Mouse (Mus musculus): ENCODE measurements around the gene Gsk3b. TPM values are rescaled to one million over a fixed set of nuclear protein-coding genes. Genes with fewer than 3 reads are reported as not detected.

The Gsk3b gene
- polyA plus RNA-seq, 1 experiment from 2014 or later = 197 TPM

GRCm38 (mm10) chr16:38080201-38080600 is 8.6 kb upstream of the Gsk3b start:
- 65% methylated on average over 1 of the region's 1 CpGs for WGBS
- ATAC-seq (ENCODE audit: low FRiP score, low TSS enrichment) = no peak

DNA sequence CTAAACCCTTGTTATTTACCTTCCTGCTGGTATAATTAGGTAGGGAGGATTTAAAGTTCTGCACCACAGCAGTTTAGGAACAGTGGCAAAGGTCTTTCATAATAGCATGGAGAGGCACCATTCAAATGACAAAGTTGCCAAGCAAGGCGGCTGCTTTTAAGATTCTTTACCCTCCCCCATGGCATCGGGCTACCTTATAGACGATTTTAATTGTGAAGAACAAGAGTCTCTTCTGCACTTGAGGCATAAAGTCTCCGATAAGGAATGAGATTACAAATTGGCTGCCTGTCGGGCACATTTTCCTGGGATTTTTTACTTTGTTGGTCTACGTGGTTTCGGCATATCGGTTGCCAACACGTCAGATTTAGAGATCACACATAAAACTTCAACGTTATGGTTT is 1.6 kb upstream of the Gsk3b start:
- Histone ChIP-seq H3K9ac (replicated peaks; ENCODE audit: low read length) (peak overlapping the region; percentile 94), H3K9me3 (ENCODE audit: control insufficient read depth, low read length) (no peaks in the 10 kb centered on the region), H3K4me3 (replicated peaks; ENCODE audit: low read depth, low read length) (peak overlapping the region; percentile 95), H3K27me3 (ENCODE audit: control insufficient read depth, insufficient read depth, low read length) (no peaks in the 10 kb centered on the region), H3K27ac (replicated peaks; ENCODE audit: low read depth, low read length) (peak overlapping the region; percentile 99), H3K36me3 (ENCODE audit: control insufficient read depth, insufficient read depth, low read length) (no peaks in the 10 kb centered on the region), H3K4me1 (ENCODE audit: control insufficient read depth, insufficient read depth, low read length) (peaks cover 5% of the 10 kb centered on the region), H3K4me2 (ENCODE audit: low read length) (peak overlapping the region; percentile 85)
- WGBS = 14% methylated on average over 10 of the region's 10 CpGs
- DNase-seq = peak; percentile 66
- ATAC-seq (ENCODE audit: low FRiP score, low TSS enrichment) = no peak

More at GRCm38 (mm10) chr16:38080201-38080600, 8.6 kb upstream of the Gsk3b start:
- H3K4me1 ChIP-seq (ENCODE audit: control insufficient read depth, insufficient read depth, low read length) = no peaks in the 10 kb centered on the region
- no peak for DNase-seq
- no peak overlapping the region for H3K27ac ChIP-seq (replicated peaks; ENCODE audit: low read depth, low read length)
- H3K9me3 ChIP-seq (ENCODE audit: control insufficient read depth, low read length) = no peaks in the 10 kb centered on the region
- no peak overlapping the region for H3K4me2 ChIP-seq (ENCODE audit: low read length)
- no peaks in the 10 kb centered on the region for H3K36me3 ChIP-seq (ENCODE audit: control insufficient read depth, insufficient read depth, low read length)
- no peaks in the 10 kb centered on the region for H3K27me3 ChIP-seq (ENCODE audit: control insufficient read depth, insufficient read depth, low read length)
- H3K4me3 ChIP-seq (replicated peaks; ENCODE audit: low read depth, low read length) = no peak overlapping the region
- H3K9ac ChIP-seq (replicated peaks; ENCODE audit: low read length) = no peak overlapping the region

DNA sequence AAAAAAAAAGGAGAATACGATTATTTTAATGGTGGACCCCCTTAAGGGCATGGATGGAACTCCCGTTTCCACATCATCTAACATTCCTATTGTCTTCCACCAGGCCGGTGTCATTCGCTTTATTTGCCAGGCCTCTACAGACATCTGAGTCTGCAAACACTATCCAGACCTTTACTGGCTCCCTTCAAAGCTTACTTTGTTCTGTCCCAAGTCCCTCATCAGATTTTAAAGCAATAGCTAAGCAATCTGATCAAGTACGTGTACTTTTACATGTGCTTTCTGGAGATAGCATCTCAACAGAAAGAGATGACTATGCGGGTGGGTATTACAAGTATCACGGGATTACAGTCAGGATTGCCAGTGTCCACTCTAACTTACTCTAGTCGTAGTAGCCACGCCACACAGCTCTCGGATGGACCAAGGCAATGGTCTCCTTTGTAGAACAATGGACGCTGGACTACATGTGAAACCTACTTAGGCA is 1.1 kb upstream of the Gsk3b start:
- peaks cover 5% of the 10 kb centered on the region for H3K4me1 ChIP-seq (ENCODE audit: control insufficient read depth, insufficient read depth, low read length)
- no peaks in the 10 kb centered on the region for H3K36me3 ChIP-seq (ENCODE audit: control insufficient read depth, insufficient read depth, low read length)
- H3K27me3 ChIP-seq (ENCODE audit: control insufficient read depth, insufficient read depth, low read length) = no peaks in the 10 kb centered on the region
- H3K4me3 ChIP-seq (replicated peaks; ENCODE audit: low read depth, low read length) = peak overlapping the region; percentile 95
- H3K27ac ChIP-seq (replicated peaks; ENCODE audit: low read depth, low read length) = peak overlapping the region; percentile 99
- under 1% methylated on average over 11 of the region's 11 CpGs for WGBS
- no peaks in the 10 kb centered on the region for H3K9me3 ChIP-seq (ENCODE audit: control insufficient read depth, low read length)
- ATAC-seq (ENCODE audit: low FRiP score, low TSS enrichment) (no peak), DNase-seq (peak; percentile 73)
- peak overlapping the region; percentile 85 for H3K4me2 ChIP-seq (ENCODE audit: low read length)
- H3K9ac ChIP-seq (replicated peaks; ENCODE audit: low read length) = peak overlapping the region; percentile 94

DNA sequence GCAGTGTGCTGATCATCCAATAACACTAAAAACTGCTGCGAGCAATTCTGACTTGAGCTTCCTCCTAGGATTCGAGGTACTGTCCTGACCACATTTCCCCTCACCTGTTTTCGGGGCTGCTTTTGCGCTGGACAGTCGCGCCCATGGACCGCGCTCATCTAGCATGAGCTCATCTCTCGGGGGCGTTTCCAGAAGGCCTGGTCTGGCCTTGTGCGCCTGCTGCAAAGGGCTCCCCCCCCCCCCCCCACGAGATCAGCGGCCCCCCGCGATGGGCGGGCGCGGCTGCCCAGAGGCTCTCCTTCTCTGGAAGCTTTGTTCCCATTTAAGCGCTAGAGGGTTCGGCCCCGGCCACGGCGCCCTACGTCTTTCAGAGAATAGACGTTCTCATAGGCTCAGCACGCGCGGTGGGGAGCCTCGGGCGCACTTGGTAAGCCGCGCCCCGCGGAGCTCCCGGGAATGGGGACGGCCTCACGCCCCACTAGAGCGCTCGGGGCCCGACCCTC is 624 bp upstream of the Gsk3b start:
- DNase-seq (no peak), ATAC-seq (ENCODE audit: low FRiP score, low TSS enrichment) (peak; percentile 22)
- under 1% methylated on average over 40 of the region's 40 CpGs for WGBS
- H3K4me1 ChIP-seq (ENCODE audit: control insufficient read depth, insufficient read depth, low read length) = peaks cover 6% of the 10 kb centered on the region
- H3K4me2 ChIP-seq (ENCODE audit: low read length) = peak overlapping the region; percentile 85
- H3K27me3 ChIP-seq (ENCODE audit: control insufficient read depth, insufficient read depth, low read length) = no peaks in the 10 kb centered on the region
- peak overlapping the region; percentile 95 for H3K4me3 ChIP-seq (replicated peaks; ENCODE audit: low read depth, low read length)
- H3K36me3 ChIP-seq (ENCODE audit: control insufficient read depth, insufficient read depth, low read length) = no peaks in the 10 kb centered on the region
- H3K9ac ChIP-seq (replicated peaks; ENCODE audit: low read length) = peak overlapping the region; percentile 94
- no peaks in the 10 kb centered on the region for H3K9me3 ChIP-seq (ENCODE audit: control insufficient read depth, low read length)
- peak overlapping the region; percentile 99 for H3K27ac ChIP-seq (replicated peaks; ENCODE audit: low read depth, low read length)

- Histone ChIP-seq H3K9me3 (ENCODE audit: control insufficient read depth, low read length) (no peaks in the 10 kb centered on the region), H3K36me3 (ENCODE audit: control insufficient read depth, insufficient read depth, low read length) (no peaks in the 10 kb centered on the region), H3K27me3 (ENCODE audit: control insufficient read depth, insufficient read depth, low read length) (no peaks in the 10 kb centered on the region), H3K27ac (replicated peaks; ENCODE audit: low read depth, low read length) (peak overlapping the region; percentile 99), H3K4me3 (replicated peaks; ENCODE audit: low read depth, low read length) (peak overlapping the region; percentile 95), H3K9ac (replicated peaks; ENCODE audit: low read length) (peak overlapping the region; percentile 99), H3K4me1 (ENCODE audit: control insufficient read depth, insufficient read depth, low read length) (peaks cover 20% of the 10 kb centered on the region), H3K4me2 (ENCODE audit: low read length) (peak overlapping the region; percentile 93)
- DNase-seq (peak; percentile 84), ATAC-seq (ENCODE audit: low FRiP score, low TSS enrichment) (peak; percentile 5)
- WGBS = under 1% methylated on average over 70 of the region's 76 CpGs
These were observed 808 bp downstream of the Gsk3b start for GRCm38 (mm10) chr16:38089447-38090170.

DNA sequence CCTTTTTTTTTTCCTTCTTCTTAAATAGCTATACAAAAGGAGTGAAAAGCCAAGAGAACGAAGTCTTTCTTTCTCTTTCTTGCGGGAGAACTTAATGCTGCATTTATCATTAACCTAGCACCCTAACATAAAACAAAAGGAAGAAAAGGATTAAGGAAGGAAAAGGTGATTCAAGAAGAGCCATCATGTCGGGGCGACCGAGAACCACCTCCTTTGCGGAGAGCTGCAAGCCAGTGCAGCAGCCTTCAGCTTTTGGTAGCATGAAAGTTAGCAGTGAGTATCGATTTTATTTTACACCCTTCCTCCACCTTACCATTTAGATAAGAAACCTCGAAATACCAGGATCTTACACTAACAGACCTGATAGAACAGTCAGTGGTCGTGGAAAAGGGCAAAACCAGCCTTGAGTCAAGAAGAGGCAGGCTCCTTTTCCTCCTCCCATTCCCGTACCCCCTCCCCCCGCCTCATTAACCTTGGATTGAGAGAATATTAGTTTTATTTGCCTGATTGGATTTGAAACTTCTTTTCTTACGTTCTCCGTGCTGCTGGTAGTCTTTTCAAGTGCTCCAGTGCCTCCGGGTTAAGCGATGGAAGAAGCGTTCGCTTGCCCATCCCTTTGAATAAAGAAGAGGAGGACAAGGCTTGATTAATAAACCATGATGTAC is 1.7 kb downstream of the Gsk3b start:
- H3K27ac ChIP-seq (replicated peaks; ENCODE audit: low read depth, low read length) = peak overlapping the region; percentile 99
- ATAC-seq (ENCODE audit: low FRiP score, low TSS enrichment) (no peak), DNase-seq (peak; percentile 50)
- under 1% methylated on average over 17 of the region's 17 CpGs for WGBS
- H3K4me1 ChIP-seq (ENCODE audit: control insufficient read depth, insufficient read depth, low read length) = peaks cover 28% of the 10 kb centered on the region
- H3K9me3 ChIP-seq (ENCODE audit: control insufficient read depth, low read length) = no peaks in the 10 kb centered on the region
- no peaks in the 10 kb centered on the region for H3K36me3 ChIP-seq (ENCODE audit: control insufficient read depth, insufficient read depth, low read length)
- peak overlapping the region; percentile 95 for H3K4me3 ChIP-seq (replicated peaks; ENCODE audit: low read depth, low read length)
- peak overlapping the region; percentile 99 for H3K9ac ChIP-seq (replicated peaks; ENCODE audit: low read length)
- H3K27me3 ChIP-seq (ENCODE audit: control insufficient read depth, insufficient read depth, low read length) = no peaks in the 10 kb centered on the region
- H3K4me2 ChIP-seq (ENCODE audit: low read length) = peak overlapping the region; percentile 93

DNA sequence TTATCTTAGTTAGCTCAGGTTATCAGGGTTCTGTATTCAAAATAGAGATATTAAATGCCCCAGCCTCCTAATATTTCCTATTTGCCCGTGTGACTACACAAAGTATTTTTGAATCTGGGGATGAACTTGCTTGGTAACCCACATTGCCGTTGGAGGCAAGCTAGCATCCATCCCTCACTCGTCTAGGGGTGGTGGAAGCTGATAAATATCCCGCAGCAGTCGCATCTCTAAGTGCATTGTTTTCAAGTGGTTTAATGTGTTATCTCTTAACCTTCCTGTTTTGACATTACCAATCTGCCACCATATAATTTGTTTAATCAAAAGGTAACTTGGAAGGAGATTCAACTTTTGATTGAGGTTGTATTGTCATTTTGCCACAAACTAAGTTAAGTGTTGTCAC is 2.2 kb downstream of the Gsk3b start:
- Histone ChIP-seq H3K27ac (replicated peaks; ENCODE audit: low read depth, low read length) (peak overlapping the region; percentile 99), H3K4me3 (replicated peaks; ENCODE audit: low read depth, low read length) (peak overlapping the region; percentile 95), H3K4me2 (ENCODE audit: low read length) (peak overlapping the region; percentile 93), H3K4me1 (ENCODE audit: control insufficient read depth, insufficient read depth, low read length) (peaks cover 34% of the 10 kb centered on the region), H3K36me3 (ENCODE audit: control insufficient read depth, insufficient read depth, low read length) (no peaks in the 10 kb centered on the region), H3K27me3 (ENCODE audit: control insufficient read depth, insufficient read depth, low read length) (no peaks in the 10 kb centered on the region), H3K9me3 (ENCODE audit: control insufficient read depth, low read length) (no peaks in the 10 kb centered on the region), H3K9ac (replicated peaks; ENCODE audit: low read length) (peak overlapping the region; percentile 99)
- ATAC-seq (ENCODE audit: low FRiP score, low TSS enrichment) (no peak), DNase-seq (peak; percentile 33)
- 0% methylated on average over 5 of the region's 5 CpGs for WGBS

DNA sequence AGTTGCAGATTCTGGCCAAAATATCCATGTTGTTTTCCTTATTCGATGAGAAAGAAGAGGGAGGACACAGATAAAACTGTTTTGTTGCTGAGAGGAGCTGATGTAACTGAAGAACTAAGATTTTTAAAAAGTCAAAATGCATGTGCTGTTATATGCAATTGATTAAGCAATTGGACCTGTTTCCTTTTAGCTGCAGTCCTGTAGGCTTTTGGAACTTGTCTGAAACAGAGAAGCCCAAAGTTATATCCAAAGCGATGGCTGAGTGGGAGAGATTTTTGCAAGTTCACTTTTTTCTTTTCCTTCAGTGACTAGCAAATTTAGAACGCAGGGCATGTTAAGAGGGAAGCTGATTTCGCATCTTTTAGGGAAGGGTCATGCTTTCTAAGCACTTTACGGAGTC is 2.9 kb downstream of the Gsk3b start:
- H3K9ac ChIP-seq (replicated peaks; ENCODE audit: low read length) = peak overlapping the region; percentile 99
- no peak overlapping the region for H3K27ac ChIP-seq (replicated peaks; ENCODE audit: low read depth, low read length)
- H3K27me3 ChIP-seq (ENCODE audit: control insufficient read depth, insufficient read depth, low read length) = no peaks in the 10 kb centered on the region
- H3K4me1 ChIP-seq (ENCODE audit: control insufficient read depth, insufficient read depth, low read length) = peaks cover 37% of the 10 kb centered on the region
- H3K9me3 ChIP-seq (ENCODE audit: control insufficient read depth, low read length) = no peaks in the 10 kb centered on the region
- H3K4me3 ChIP-seq (replicated peaks; ENCODE audit: low read depth, low read length) = peak overlapping the region; percentile 95
- WGBS = 5% methylated on average over 5 of the region's 5 CpGs
- peak overlapping the region; percentile 93 for H3K4me2 ChIP-seq (ENCODE audit: low read length)
- ATAC-seq (ENCODE audit: low FRiP score, low TSS enrichment) (no peak), DNase-seq (no peak)
- no peaks in the 10 kb centered on the region for H3K36me3 ChIP-seq (ENCODE audit: control insufficient read depth, insufficient read depth, low read length)
